Mouse (Mus musculus) cerebellum, postnatal 14 days (tissue): ENCODE measurements around the gene Nhlrc2.

Experiments used
- DNase-seq, 2 experiments: peaks; one replicate each; pipeline ENCODE4 v3.0.0; 2021; ENCODE audit warnings: mixed read lengths in 2 of 2

Nhlrc2 gene

DNA sequence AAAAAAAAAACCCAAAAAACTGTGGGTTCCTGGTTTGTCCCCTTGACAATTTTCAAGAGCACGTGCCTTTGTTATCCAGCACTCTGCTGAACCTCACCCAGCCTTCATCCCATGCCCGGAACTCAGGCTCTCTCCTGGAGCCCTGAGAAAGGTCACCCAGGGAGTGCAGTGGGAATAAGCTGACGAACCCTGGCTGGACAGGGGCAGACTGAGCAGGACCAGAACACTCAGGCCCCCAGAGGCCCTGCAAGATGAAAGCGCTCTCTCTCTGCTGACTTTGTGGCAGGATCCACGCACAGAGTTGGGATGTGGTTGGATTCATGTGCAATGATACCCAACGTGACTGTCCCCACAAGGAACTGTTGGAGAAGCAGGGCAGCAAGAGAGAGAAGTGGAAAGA, 81.6 kb downstream of the Nhlrc2 start:
- DNase-seq, result no peak

- no peak for DNase-seq
These were observed 83.0 kb downstream of the Nhlrc2 start for GRCm38 (mm10) chr19:56631017-56631416.

DNA sequence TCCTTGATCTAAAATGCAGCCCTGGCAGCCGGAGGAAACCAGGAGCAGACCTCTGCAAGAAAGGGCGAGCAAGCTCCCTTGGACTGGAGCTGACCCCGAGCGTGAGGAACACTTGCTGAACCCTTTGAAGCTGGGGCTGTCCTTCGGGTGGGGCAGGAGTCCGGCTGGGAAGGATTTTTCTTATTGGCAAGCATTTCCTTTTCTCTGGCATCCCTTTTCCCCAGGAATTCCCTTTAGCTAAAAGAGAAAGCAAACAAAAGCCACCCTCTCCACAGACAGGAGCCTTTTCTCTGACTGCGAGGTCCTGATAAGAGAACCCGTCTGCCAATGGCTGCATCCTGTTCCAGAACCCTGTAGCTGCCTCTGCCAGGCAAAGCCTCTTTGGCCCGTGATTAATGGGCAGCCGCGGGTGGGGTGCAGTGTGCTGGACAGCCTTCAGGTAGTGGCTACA, 83.4 kb downstream of the Nhlrc2 start:
- DNase-seq, result peak; percentile 34 to 45

- DNase-seq, result peak in 1 of 2 experiments; percentile 12
These were observed 89.1 kb downstream of the Nhlrc2 start for GRCm38 (mm10) chr19:56637035-56637683.

DNA sequence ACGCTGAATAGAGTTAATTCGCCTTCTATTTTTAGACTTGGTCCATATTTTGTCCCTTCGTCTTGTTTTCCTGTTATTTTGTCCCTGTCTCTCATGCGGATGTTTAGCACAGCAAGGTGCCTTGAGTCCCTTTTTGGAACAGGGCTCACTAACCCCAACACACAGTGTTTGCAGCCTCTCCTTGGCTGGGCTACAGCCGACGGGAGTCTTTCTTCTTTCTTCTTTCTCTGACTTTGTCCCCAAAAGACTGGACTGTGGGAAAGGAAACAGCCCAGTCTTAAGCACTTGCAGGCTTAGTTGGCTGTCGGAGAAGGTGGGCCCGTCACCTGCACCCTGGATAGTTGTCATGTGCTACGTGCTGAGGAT, 89.6 kb downstream of the Nhlrc2 start:
- no peak for DNase-seq

DNA sequence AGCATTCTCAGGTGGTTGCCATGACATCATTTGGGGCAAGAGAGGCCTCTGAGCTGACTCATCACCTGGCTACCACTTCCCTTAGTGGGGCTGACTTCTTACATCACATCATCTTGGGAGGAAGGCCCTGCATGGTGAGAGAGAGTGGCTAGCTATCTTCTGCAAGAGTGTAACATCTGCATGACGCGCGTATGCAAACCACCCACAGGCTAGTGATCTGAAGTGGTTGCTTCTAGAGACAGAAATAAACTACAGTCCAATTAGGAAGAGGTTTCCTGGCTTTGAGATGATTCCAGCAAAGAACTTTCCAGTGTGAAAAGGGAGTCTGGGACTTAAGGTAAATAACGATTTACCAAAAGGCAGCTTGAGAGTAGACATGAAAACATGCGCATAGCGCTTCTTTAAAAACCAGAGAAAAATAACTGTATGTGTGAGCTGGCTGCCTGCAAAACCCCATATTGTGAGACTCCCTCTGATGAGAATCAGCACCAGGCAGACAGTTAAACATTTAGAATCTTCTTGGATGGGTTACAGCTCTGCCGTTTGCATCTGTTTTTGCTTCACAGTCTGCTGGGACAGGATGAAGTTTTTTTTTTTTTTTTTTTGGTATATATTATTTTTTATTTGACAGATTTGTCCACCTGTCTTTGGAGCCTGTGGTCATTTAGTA, 99.5 kb downstream of the Nhlrc2 start:
- no peak for DNase-seq

DNA sequence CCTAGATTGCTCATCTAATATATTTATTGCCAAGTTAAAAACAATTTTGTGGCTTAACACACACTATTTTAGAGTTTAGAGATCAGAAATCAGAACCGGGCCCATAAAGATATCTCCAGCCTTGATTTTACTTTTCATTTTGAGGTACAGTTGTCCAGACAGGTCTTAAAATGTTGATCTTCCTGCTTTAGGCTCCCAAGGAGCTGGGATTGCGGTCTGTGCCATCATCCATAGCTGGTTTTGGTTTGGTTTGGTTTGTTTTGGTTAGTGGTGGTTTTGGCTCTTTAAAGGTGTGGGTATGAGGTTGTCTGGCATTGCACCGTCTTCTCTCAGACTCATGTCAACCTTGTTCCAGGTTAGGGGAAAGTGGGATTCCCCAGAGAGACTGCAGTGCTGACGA, 103.2 kb downstream of the Nhlrc2 start:
- DNase-seq, result no peak

DNA sequence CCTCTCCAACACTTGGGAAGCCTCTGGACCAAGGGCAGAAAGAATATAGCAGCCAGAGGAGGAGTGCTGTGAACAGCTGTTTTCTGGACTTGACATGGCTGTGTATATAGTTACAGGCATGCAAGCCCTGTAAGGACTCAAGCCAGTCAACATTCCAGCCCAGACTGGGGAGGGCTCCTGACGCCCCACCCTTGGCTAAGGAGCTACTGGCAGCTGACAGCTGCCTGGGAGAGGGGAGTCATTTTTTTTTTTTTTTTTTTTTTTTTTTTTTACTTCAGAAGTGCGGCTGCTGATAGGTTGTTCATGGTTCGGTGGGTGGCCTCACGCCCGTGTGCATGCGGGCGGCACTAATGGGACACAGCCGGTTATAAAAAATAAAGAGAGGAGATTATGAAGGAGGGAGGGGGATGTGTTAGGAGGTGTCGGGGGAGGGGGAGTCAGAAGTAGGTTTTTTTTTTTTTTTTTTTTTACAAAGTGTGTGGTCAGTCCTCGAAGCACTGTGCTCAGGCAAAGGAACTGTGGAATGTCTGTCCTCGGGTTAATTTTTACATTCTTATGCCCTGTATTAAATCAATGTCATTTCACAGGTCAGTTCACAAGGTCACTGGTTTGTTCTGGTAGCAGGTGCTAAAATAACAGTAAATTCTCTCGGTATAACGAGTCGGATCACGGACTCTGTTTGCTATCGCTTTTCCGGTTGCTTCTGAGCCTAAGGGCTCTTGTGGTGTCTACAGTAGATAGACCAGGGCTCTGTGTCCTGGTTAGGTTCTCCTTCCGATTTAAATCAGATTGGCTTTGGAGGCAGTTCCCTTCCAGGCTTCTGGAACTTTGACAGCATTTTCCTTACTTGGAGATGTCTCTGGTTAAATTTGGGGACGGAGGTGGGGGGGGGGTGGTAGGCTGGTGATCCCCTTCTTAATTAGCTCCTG, 104.2 kb downstream of the Nhlrc2 start:
- DNase-seq, result peak; percentile 46 to 54
